Mouse (Mus musculus) spleen, adult 2 months (tissue): ENCODE measurements around the gene Tctn3. TPM values are rescaled to one million over a fixed set of nuclear protein-coding genes. Genes with fewer than 3 reads are reported as not detected.

Experiments used
- DNase-seq, 2 experiments: peaks; one replicate each; pipeline versions ENCODE4 v3.0.0 to v3.0.0-alpha.2; 2012 to 2021; ENCODE audit warnings: low spot score in 2 of 2, low read depth in 1 of 2
- H3K27ac ChIP-seq: fragments of 200-500 bp; 2 replicates; pipeline ENCODE4 v1.5.1; 2012; ENCODE audit warnings: low read length, inconsistent platforms; ENCODE audit not compliant: insufficient read depth
- H3K27me3 ChIP-seq: fragments of 200-500 bp; 2 replicates; pipeline ENCODE4 v1.6.1; 2012; ENCODE audit warnings: mild to moderate bottlenecking, moderate library complexity, low read length, inconsistent platforms; ENCODE audit not compliant: control insufficient read depth, insufficient read depth
- H3K36me3 ChIP-seq: fragments of 200-500 bp; 2 replicates; pipeline ENCODE4 v1.6.1; 2012; ENCODE audit warnings: mild to moderate bottlenecking, low read length, inconsistent platforms; ENCODE audit not compliant: control insufficient read depth, insufficient read depth
- H3K4me1 ChIP-seq: fragments of 200-500 bp; 2 replicates; pipeline ENCODE4 v1.6.1; 2011; ENCODE audit warnings: inconsistent platforms; ENCODE audit not compliant: control insufficient read depth, insufficient read depth, insufficient read length
- H3K4me3 ChIP-seq: fragments of 200-500 bp; 2 replicates; pipeline ENCODE4 v1.5.1; 2011; ENCODE audit warnings: mild to moderate bottlenecking, inconsistent platforms; ENCODE audit not compliant: insufficient read depth, insufficient read length; ENCODE audit errors: extremely low read depth
- CTCF ChIP-seq: fragments of 200-500 bp; IDR thresholded peaks from 2 replicates; pipeline ENCODE4 v1.5.1; 2011; ENCODE audit warnings: mild to moderate bottlenecking, inconsistent platforms; ENCODE audit not compliant: insufficient read depth, insufficient read length, insufficient replicate concordance; ENCODE audit errors: extremely low read depth
- POLR2A ChIP-seq: fragments of 200-500 bp; IDR thresholded peaks from 2 replicates; pipeline ENCODE4 v1.6.1; 2011; ENCODE audit warnings: low read depth, low read length, inconsistent platforms
- WGBS: fragments of 180-500 bp; shearing (Covaris S2); methylation state at CpG from one replicate; pipeline ENCODE4 v1.1.7; 2018; 5-methylcytosine and 5-hydroxymethylcytosine counted together
- polyA plus RNA-seq: library from polyadenylated mRNA; depleted of rRNA; stranded (reverse); fragments of >200 nt; gene quantifications from 2 replicates; pipeline ENCODE4 v1.2.3, GENCODE M21; 2012; rRNA removed

Gene Tctn3
- polyA plus RNA-seq, 1 experiment = 4.4 TPM

GRCm38 (mm10) chr19:40553014-40553789, 58.8 kb downstream of the Tctn3 start:
- H3K27me3 ChIP-seq = no peaks in the 10 kb centered on the region
- no peak for TF ChIP-seq POLR2A
- 90% methylated on average over 14 of the region's 14 CpGs for WGBS
- H3K4me1 ChIP-seq = no peaks in the 10 kb centered on the region
- H3K4me3 ChIP-seq = no peak overlapping the region
- no peak for DNase-seq
- no peak overlapping the region for H3K27ac ChIP-seq
- H3K36me3 ChIP-seq = peaks cover 28% of the 10 kb centered on the region

- Histone ChIP-seq H3K36me3 (peaks cover 17% of the 10 kb centered on the region), H3K27me3 (no peaks in the 10 kb centered on the region), H3K27ac (no peak overlapping the region), H3K4me1 (no peaks in the 10 kb centered on the region), H3K4me3 (no peak overlapping the region)
- no peak for TF ChIP-seq CTCF
- TF ChIP-seq POLR2A = no peak
- WGBS = 85% methylated on average over 6 of the region's 6 CpGs
- no peak for DNase-seq
Observed at GRCm38 (mm10) chr19:40549516-40550135, 62.4 kb downstream of the Tctn3 start.

GRCm38 (mm10) chr19:40548796-40549515, 63.1 kb downstream of the Tctn3 start:
- Histone ChIP-seq H3K4me3 (no peak overlapping the region), H3K27me3 (no peaks in the 10 kb centered on the region), H3K27ac (no peak overlapping the region), H3K36me3 (peaks cover 14% of the 10 kb centered on the region), H3K4me1 (no peaks in the 10 kb centered on the region)
- no peak for DNase-seq
- TF ChIP-seq POLR2A (no peak), CTCF (no peak)
- 70% methylated on average over 5 of the region's 5 CpGs for WGBS

- Histone ChIP-seq H3K36me3 (peaks cover 11% of the 10 kb centered on the region), H3K27me3 (no peaks in the 10 kb centered on the region), H3K4me3 (no peak overlapping the region), H3K27ac (no peak overlapping the region), H3K4me1 (no peaks in the 10 kb centered on the region)
- no peak for TF ChIP-seq POLR2A
- no peak for TF ChIP-seq CTCF
- WGBS = 92% methylated on average over 6 of the region's 6 CpGs
- DNase-seq = no peak
Observed at GRCm38 (mm10) chr19:40548386-40548785, 63.6 kb downstream of the Tctn3 start.

Other genes with a start within 250 kb of the Tctn3 start
- gene Sorbs1, start 98.5 kb downstream of the Tctn3 start, polyA plus RNA-seq = 6.2 and 6.4 TPM in 2 replicates
- gene Aldh18a1, start 23.8 kb downstream of the Tctn3 start, polyA plus RNA-seq = 18.0 and 27.1 TPM in 2 replicates
- 9.1 and 10.5 TPM in 2 replicates for gene Entpd1, start 133 bp upstream of the Tctn3 start, polyA plus RNA-seq
- 0.04 TPM in 1 of 2 replicates, not detected in the other for gene Cc2d2b, start 136.5 kb upstream of the Tctn3 start, polyA plus RNA-seq
- 8.4 and 10.5 TPM in 2 replicates for gene Ccnj, start 219.0 kb upstream of the Tctn3 start, polyA plus RNA-seq